Mouse (Mus musculus) bone marrow, adult 2 months (tissue): ENCODE measurements around the gene Lmtk2.

Source experiments
- CTCF ChIP-seq: fragments of 200-500 bp; IDR thresholded peaks from 2 replicates; pipeline ENCODE4 v1.5.1; 2011; ENCODE audit warnings: low read length, control low read depth; ENCODE audit not compliant: control insufficient read depth, insufficient read depth
- POLR2A ChIP-seq: fragments of 200-500 bp; IDR thresholded peaks from 2 replicates; pipeline ENCODE4 v1.6.1; 2011; ENCODE audit warnings: low read depth, mild to moderate bottlenecking, control low read depth, low read length, borderline replicate concordance; ENCODE audit not compliant: control insufficient read depth

DNA sequence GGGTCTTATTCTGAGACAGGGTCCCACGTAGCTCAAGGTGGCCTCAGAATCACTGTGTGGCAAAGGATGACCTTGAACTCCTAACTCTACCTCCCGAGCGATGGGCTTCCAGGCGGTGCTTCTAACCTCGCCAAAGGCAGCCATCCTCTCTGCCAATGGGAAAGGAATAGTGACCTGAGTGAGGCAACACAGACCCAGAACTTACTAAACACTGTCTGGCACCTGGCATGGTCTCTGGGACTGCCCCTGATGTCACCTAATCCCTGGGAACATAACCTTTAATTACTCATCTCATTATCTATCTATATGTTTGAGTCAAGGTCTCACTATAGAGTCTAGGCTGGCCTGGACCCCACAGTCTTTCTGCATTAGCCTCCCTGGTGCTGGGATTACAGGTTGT lies 119.7 kb downstream of the Lmtk2 start:
- no peak for TF ChIP-seq CTCF
- no peak for TF ChIP-seq POLR2A
